Mouse (Mus musculus) stomach, postnatal 0 days (tissue): ENCODE measurements around the gene Gnb1. TPM values are rescaled to one million over a fixed set of nuclear protein-coding genes. Genes with fewer than 3 reads are reported as not detected.
A peak's percentile ranks its signal among the peaks of the same experiment; 100 is the strongest.

Experiments used
- ATAC-seq: fragments of 200-750 bp; cut with Nextera tagmentation; 2 replicates; pipeline ENCODE4 v1.8.0; 2017; ENCODE audit not compliant: low FRiP score, low TSS enrichment
- DNase-seq: peaks from one replicate; pipeline ENCODE4 v3.0.0-alpha.2; 2016; ENCODE audit warnings: low spot score
- H3K27ac ChIP-seq: fragments of 300-500 bp; sonication (generic); replicated peaks from 2 replicates; pipeline ENCODE4 v1.5.1; 2014; ENCODE audit warnings: mild to moderate bottlenecking, control low read depth
- H3K27me3 ChIP-seq: fragments of 300-500 bp; sonication (generic); 2 replicates; pipeline ENCODE4 v1.6.1; 2014; ENCODE audit warnings: low read length; ENCODE audit not compliant: control insufficient read depth, insufficient read depth
- H3K36me3 ChIP-seq: fragments of 300-500 bp; sonication (generic); 2 replicates; pipeline ENCODE4 v1.6.1; 2014; ENCODE audit warnings: low read length, mixed read lengths; ENCODE audit not compliant: control insufficient read depth, insufficient read depth
- H3K4me1 ChIP-seq: fragments of 300-500 bp; sonication (generic); replicated peaks from 2 replicates; pipeline ENCODE4 v1.6.1; 2014; ENCODE audit warnings: antibody characterized with exemption; ENCODE audit not compliant: control insufficient read depth, insufficient read depth
- H3K4me2 ChIP-seq: fragments of 300-500 bp; sonication (generic); replicated peaks from 2 replicates; pipeline ENCODE4 v1.6.1; 2014; ENCODE audit warnings: low read depth, mild to moderate bottlenecking, control low read depth, moderate library complexity
- H3K4me3 ChIP-seq: fragments of 300-500 bp; sonication (generic); 2 replicates; pipeline ENCODE4 v1.5.1; 2014; ENCODE audit warnings: low read depth, low read length, control low read depth
- H3K9ac ChIP-seq: fragments of 300-500 bp; sonication (generic); 2 replicates; pipeline ENCODE4 v1.6.1; 2014; ENCODE audit warnings: mild to moderate bottlenecking, low read length, control low read depth, mixed read lengths
- H3K9me3 ChIP-seq: fragments of 300-500 bp; sonication (generic); 2 replicates; pipeline ENCODE4 v1.6.1; 2016; ENCODE audit warnings: low read length; ENCODE audit not compliant: control insufficient read depth
- CTCF ChIP-seq: IDR thresholded peaks from 2 replicates; pipeline ENCODE4 v1.5.1; 2016; ENCODE audit warnings: antibody characterized with exemption, low read depth, mild to moderate bottlenecking, moderate library complexity
- EP300 ChIP-seq: optimal IDR thresholded peaks from 2 replicates; pipeline ENCODE3; 2016; ENCODE audit warnings: antibody characterized with exemption
- WGBS: fragments of 180-500 bp; shearing (Covaris S2); extraction: QIAGEN DNeasy Blood & Tissue Kit; methylation state at CpG from one replicate; pipeline ENCODE4 v1.1.7; 2014; 5-methylcytosine and 5-hydroxymethylcytosine counted together
- polyA plus RNA-seq: library from polyadenylated mRNA; unstranded; fragments of >200 nt; fragmentation: Nextera tagmentation; extraction: Ambion mirVana; gene quantifications from 2 replicates; pipeline ENCODE4 v1.2.1, GENCODE M21; 2015

Gnb1 gene
- polyA plus RNA-seq, 1 experiment from 2014 or later = 272 TPM

DNA sequence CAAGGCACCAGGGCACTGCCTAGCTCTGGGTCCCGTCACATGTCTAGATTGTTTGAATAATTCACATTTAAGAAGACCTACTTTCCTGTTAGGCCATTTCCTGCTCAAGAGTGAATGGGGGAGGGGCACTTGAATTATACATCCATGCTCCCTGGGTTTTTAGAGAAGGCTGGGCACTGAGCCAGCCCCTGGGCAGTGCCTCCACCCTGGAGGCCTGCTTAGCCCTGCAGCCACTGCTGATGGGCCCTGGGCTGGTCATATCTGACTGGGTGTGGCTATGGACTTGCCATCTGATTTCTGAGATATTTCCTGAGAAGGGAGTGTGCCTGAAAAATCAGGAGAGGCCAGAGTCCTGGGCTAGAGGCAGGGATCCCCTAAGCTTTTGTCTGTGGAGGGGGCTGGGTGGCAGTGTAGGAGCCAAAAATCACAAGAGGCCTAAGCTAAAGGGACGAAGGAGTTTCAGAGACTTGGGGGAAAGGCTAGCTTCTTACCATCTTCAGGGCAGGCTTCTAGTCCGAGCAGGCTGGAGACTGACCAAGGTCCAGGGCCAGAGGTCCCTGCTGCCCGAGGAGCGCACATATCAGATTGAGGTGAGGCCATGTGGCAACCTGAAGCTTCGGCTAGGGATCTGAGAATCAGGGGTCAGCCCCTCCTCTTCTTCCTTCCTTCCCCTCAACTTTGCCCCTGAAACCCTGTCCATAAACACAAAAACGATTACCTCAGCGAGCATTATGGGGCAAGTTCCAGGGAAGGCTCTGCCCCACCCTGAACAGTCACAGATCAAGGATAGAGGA, 2.7 kb upstream of the Gnb1 start:
- no peak overlapping the region; the same call in 1 of the 2 replicates for H3K4me2 ChIP-seq
- peaks cover 22% of the 10 kb centered on the region for H3K4me1 ChIP-seq
- peak overlapping the region; percentile 49; the same call in 1 of the 2 replicates for H3K9ac ChIP-seq
- 34% methylated on average over 8 of the region's 8 CpGs for WGBS
- H3K9me3 ChIP-seq = no peaks in the 10 kb centered on the region
- peak overlapping the region; percentile 94 for H3K27ac ChIP-seq
- peak; percentile 91 for ATAC-seq
- H3K36me3 ChIP-seq = no peaks in the 10 kb centered on the region
- TF ChIP-seq EP300 = no peak
- TF ChIP-seq CTCF = no peak
- H3K27me3 ChIP-seq = no peaks in the 10 kb centered on the region
- peak; percentile 91 for DNase-seq
- no peak overlapping the region for H3K4me3 ChIP-seq

DNA sequence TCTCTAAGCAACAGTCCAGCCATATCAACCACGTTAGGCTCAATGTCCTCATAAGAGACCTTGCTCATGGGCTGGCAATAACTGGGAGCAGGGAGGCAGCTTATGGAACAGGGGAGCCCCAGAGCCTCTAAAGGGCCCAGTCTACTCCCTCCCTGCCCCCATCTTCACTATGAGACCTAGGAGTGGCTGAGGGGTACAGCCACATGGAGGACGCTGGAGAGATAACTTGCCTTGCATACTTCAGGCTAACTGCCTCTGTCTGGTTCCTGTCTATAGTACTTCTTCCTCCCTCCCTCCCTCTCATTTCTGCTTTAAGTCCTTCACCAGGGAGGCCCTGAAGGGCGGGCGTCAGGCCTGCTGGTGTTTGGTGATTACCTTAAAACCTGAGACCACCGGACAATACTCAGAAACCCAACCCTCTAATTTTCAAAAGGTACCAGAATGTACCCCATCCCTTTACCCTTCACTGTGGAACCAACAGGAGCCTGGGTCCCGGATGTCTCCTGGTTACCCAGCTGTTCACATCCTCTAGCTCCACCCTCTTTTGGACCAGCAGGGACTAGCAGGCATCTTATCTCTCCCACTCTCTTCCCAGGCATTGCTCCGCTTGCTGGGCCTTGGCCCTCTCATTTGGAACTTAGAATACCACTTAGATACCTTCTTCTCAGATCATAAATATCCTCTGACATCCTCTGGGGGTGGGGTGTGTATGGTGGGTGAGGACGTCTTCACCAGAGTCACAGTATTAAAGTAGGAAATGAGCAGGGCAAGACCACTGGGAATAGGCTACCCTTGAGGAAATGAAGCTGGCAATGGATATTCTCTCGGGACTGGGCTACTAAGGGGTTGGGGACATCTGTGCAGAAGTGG, 1.8 kb upstream of the Gnb1 start:
- ATAC-seq (no peak), DNase-seq (no peak)
- H3K4me3 ChIP-seq = no peak overlapping the region
- no peak for TF ChIP-seq EP300
- TF ChIP-seq CTCF = no peak
- no peak overlapping the region for H3K4me2 ChIP-seq
- H3K27me3 ChIP-seq = no peaks in the 10 kb centered on the region
- no peaks in the 10 kb centered on the region for H3K36me3 ChIP-seq
- peaks cover 22% of the 10 kb centered on the region for H3K4me1 ChIP-seq
- no peak overlapping the region for H3K9ac ChIP-seq
- H3K27ac ChIP-seq = peak overlapping the region; percentile 94
- 80% methylated on average over 9 of the region's 9 CpGs for WGBS
- no peaks in the 10 kb centered on the region for H3K9me3 ChIP-seq

DNA sequence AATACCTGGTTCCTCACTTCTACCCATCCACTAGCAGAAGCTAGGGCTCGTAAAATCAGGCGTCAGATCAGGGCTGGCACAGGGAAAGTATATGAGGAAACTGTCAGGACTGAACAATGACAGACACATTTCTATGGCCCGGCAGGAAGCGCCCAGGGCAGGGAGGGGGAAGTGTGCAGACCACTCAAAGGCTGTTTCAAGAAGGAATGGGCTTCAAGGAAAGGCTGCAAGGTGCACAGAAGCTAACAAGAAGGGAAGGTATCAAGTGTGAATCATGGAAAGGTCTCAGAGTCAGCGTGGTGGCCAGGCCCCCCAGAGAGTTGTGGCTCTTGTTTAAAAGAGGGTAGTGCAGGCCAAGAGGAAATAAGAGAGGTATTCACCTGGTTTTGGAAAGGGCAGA, 705 bp upstream of the Gnb1 start:
- peak overlapping the region; percentile 97 for H3K27ac ChIP-seq
- WGBS = 24% methylated on average over 5 of the region's 5 CpGs
- H3K4me2 ChIP-seq = peak overlapping the region; percentile 75
- no peaks in the 10 kb centered on the region for H3K36me3 ChIP-seq
- TF ChIP-seq EP300 = no peak
- TF ChIP-seq CTCF = no peak
- peak overlapping the region; percentile 100 for H3K9ac ChIP-seq
- H3K4me1 ChIP-seq = peaks cover 22% of the 10 kb centered on the region
- no peaks in the 10 kb centered on the region for H3K27me3 ChIP-seq
- DNase-seq = no peak
- H3K9me3 ChIP-seq = no peaks in the 10 kb centered on the region
- ATAC-seq = no peak
- peak overlapping the region; percentile 99 for H3K4me3 ChIP-seq

DNA sequence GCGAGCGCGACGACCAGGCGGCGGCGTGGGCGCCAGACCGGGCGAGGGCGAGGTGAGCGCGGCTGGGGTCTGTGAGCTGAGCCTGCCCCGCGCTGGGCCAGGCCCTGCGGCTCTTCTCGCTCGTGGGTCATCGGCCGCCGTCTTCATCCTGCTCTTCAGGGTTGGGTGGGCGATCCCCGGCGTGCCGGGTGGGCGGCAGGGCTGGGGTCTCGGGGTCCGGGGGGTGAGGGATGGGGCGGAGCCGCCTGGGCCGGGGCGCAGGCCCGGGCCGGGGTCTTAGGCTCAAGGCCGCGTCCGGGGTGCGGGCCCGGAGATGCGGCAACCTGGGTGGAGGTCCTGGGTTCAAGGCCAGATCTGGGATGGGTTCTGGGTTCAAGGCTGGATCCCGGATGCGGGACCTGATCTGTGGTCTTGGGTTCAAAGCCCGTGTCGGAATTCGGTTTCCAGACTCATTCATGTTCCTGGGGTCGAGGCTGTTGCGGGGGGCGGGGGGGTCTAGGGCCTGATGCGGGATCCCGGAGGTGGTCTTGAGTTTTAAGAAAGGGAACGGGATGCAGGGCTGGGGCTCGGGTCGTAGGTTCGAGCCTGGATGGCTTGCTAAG, 469 bp downstream of the Gnb1 start:
- H3K9ac ChIP-seq = peak overlapping the region; percentile 100
- under 1% methylated on average over 44 of the region's 54 CpGs for WGBS
- H3K4me3 ChIP-seq = peak overlapping the region; percentile 99
- H3K36me3 ChIP-seq = no peaks in the 10 kb centered on the region
- no peak for TF ChIP-seq CTCF
- no peak for TF ChIP-seq EP300
- H3K4me2 ChIP-seq = peak overlapping the region; percentile 75
- no peaks in the 10 kb centered on the region for H3K27me3 ChIP-seq
- peaks cover 22% of the 10 kb centered on the region for H3K4me1 ChIP-seq
- H3K27ac ChIP-seq = peak overlapping the region; percentile 97
- H3K9me3 ChIP-seq = no peaks in the 10 kb centered on the region
- DNase-seq (no peak), ATAC-seq (peak; percentile 25; the same call in 1 of the 2 replicates)

DNA sequence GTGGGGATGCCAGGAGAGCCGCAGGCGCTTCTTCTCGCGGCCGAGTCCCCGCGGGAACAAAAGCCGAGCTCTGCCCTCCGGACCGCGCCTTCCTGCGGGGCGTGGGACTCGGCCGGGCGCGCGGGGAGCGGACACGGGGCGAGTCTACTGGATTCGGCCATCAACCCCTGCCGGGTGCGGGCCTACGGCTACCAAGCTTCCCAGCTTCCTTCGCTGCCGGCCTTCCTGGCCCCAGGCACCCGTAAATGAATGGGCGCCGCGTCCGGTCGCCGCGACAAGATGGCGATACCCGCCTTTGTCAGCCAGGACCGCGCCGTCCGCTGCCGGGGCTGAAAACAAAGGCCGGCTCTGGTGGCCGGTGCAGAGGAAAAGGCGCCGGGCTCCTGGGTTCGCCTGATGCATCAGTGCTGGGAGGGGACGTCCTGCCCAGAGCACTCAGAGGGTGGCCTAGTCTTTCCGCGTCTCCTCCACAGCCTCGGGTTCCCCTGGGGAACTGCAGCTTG, 1.0 kb downstream of the Gnb1 start:
- TF ChIP-seq EP300 (no peak), CTCF (peak; percentile 3; the same call in 1 of the 2 replicates)
- Histone ChIP-seq H3K9me3 (no peaks in the 10 kb centered on the region), H3K4me2 (peak overlapping the region; percentile 75), H3K27me3 (no peaks in the 10 kb centered on the region), H3K4me1 (peaks cover 20% of the 10 kb centered on the region), H3K36me3 (no peaks in the 10 kb centered on the region), H3K9ac (peak overlapping the region; percentile 100), H3K4me3 (peak overlapping the region; percentile 99), H3K27ac (peak overlapping the region; percentile 97)
- DNase-seq (peak; percentile 76), ATAC-seq (peak; percentile 1; the same call in 1 of the 2 replicates)
- WGBS = under 1% methylated on average over 51 of the region's 51 CpGs
